Mouse (Mus musculus) ES-E14 (cell line): ENCODE measurements at regions not wholly inside any gene's neighbourhood (a gene's known extent, or its start where the extent isn't known, plus 50 kb on each side); places are given as distances from the start of the nearest gene placed in this dataset.
A peak's percentile ranks its signal among the peaks of the same experiment; 100 is the strongest.

ENCODE experiments used
- DNase-seq: peaks from one replicate; pipeline ENCODE4 v3.0.0-alpha.2; 2013; ENCODE audit warnings: low read depth, low spot score
- H3K27ac ChIP-seq: 2 replicates; pipeline ENCODE4 v1.5.1; 2012; ENCODE audit warnings: low read depth, mild to moderate bottlenecking, low read length, moderate library complexity, mixed read lengths; ENCODE audit not compliant: poor library complexity, insufficient read depth, severe bottlenecking
- H3K36me3 ChIP-seq: 2 replicates; pipeline ENCODE4 v1.6.1; 2012; ENCODE audit warnings: mild to moderate bottlenecking, low read length, moderate library complexity, mixed read lengths; ENCODE audit not compliant: control insufficient read depth, poor library complexity, insufficient read depth, severe bottlenecking
- H3K4me1 ChIP-seq, 2 experiments: fragments of 150-350 bp in 1 of 2; sonication (generic) in 1 of 2; 2 replicates each; pipeline ENCODE4 v1.6.1; 2012; ENCODE audit warnings: low read length in 2 of 2, mild to moderate bottlenecking in 1 of 2, mixed read lengths in 1 of 2; ENCODE audit not compliant: control insufficient read depth in 2 of 2, insufficient read depth in 2 of 2, poor library complexity in 1 of 2
- H3K4me3 ChIP-seq, 2 experiments: fragments of 150-350 bp in 1 of 2; sonication (generic) in 1 of 2; 2 replicates each; pipeline ENCODE4 v1.5.1; 2012; ENCODE audit warnings: low read length in 2 of 2, low read depth in 1 of 2, mild to moderate bottlenecking in 1 of 2, mixed read lengths in 1 of 2; ENCODE audit not compliant: insufficient read depth in 1 of 2, poor library complexity in 1 of 2, severe bottlenecking in 1 of 2
- H3K9ac ChIP-seq: 2 replicates; pipeline ENCODE4 v1.6.1; 2012; ENCODE audit warnings: low read depth, mild to moderate bottlenecking, low read length, mixed read lengths; ENCODE audit not compliant: poor library complexity, insufficient read depth, severe bottlenecking
- H3K9me3 ChIP-seq: fragments of 150-350 bp; sonication (generic); 2 replicates; pipeline ENCODE4 v1.6.1; 2012; ENCODE audit warnings: low read depth, mild to moderate bottlenecking, low read length; ENCODE audit not compliant: control insufficient read depth, insufficient read depth
- CHD2 ChIP-seq: IDR thresholded peaks from 2 replicates; pipeline ENCODE4 v1.6.1; 2014; ENCODE audit warnings: mild to moderate bottlenecking, low read depth, low read length, inconsistent platforms
- HCFC1 ChIP-seq: IDR thresholded peaks from 2 replicates; pipeline ENCODE4 v1.6.1; 2012; ENCODE audit warnings: low read length, inconsistent platforms, borderline replicate concordance; ENCODE audit not compliant: insufficient read depth
- MAFK ChIP-seq: IDR thresholded peaks from 2 replicates; pipeline ENCODE4 v1.6.1; 2014; ENCODE audit warnings: mild to moderate bottlenecking, low read depth, low read length, inconsistent platforms; ENCODE audit not compliant: insufficient read depth
- ZC3H11A ChIP-seq: IDR thresholded peaks from 2 replicates; pipeline ENCODE4 v1.6.1; 2012; ENCODE audit warnings: low read depth, mild to moderate bottlenecking, inconsistent platforms, low read length, borderline replicate concordance
- ZNF384 ChIP-seq: IDR thresholded peaks from 2 replicates; pipeline ENCODE4 v1.6.1; 2012; ENCODE audit warnings: low read depth, low read length, inconsistent platforms
- in situ Hi-C, 2 experiments: fragments of 600-800 bp; cut with MboI; formaldehyde crosslinking; loops; one replicate each; pipeline ENCODE4 v1.15.1; 2025; ENCODE audit warnings: low sequenced_read_pairs in 2 of 2, inconsistent platforms in 1 of 2; ENCODE audit not compliant: unreplicated experiment in 2 of 2

DNA sequence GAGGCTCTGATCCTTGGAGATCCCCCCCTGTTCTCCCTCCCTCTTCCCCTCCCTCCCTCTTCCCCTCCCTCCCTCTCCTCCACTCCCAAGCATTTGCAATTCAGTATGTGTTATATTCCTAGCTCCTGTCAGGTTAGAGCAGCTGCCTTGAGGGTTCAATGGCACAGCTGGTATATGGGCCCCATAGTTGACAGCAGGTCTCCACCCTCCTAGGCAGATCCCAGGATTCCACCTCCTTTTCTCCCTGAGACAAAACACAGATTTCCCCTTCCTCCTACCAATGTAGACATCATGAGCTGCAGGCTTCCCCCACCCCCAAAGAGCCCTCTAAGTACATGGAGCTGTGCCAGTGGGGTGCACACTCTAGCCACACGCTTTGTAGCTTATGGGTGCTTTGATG, 137.8 kb downstream of the Unc5cl start:
- in situ Hi-C loops, result no loop called here
- Histone ChIP-seq H3K27ac (no peak overlapping the region), H3K4me1 (no peaks in the 10 kb centered on the region), H3K36me3 (no peaks in the 10 kb centered on the region), H3K9me3 (no peaks in the 10 kb centered on the region), H3K4me3 (no peak overlapping the region), H3K9ac (no peak overlapping the region)
- no peak for DNase-seq
- TF ChIP-seq ZNF384, result no peak
- TF ChIP-seq HCFC1, result no peak
- TF ChIP-seq MAFK, result no peak
- TF ChIP-seq CHD2, result no peak
- TF ChIP-seq ZC3H11A, result no peak

DNA sequence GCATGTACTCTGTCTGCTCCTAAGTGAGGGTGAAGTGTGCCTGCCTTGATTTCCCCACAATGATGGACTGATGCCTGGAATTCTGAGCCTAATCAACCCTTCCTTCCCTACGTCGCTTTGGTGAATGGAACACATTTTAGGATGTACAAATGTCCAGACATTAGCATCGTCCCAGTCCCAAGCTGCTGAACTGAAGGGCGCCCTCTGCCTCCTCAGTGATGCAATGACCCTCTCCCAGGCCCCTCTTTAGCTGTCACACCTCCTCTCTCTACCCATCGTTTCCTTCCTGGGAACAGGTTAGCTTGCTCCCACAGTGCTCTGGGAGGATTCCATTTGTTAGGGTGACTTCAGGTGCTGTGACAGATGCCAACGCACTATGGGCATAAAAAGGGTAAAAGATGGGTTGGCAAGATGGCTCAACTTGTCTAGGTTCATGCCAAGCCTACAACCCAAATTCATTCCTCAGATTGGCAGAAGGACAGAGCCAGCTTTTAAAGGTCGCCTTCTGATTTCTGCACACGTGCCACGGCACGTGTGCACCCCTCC, 140.8 kb downstream of the Unc5cl start:
- DNase-seq, result no peak
- Histone ChIP-seq H3K36me3 (no peaks in the 10 kb centered on the region), H3K27ac (no peak overlapping the region), H3K9me3 (no peaks in the 10 kb centered on the region), H3K4me1 (no peaks in the 10 kb centered on the region), H3K9ac (no peak overlapping the region), H3K4me3 (no peak overlapping the region)
- TF ChIP-seq ZC3H11A, result no peak
- no peak for TF ChIP-seq HCFC1
- TF ChIP-seq CHD2, result no peak
- TF ChIP-seq ZNF384, result no peak
- TF ChIP-seq MAFK, result no peak
- in situ Hi-C loops, result no loop called here

DNA sequence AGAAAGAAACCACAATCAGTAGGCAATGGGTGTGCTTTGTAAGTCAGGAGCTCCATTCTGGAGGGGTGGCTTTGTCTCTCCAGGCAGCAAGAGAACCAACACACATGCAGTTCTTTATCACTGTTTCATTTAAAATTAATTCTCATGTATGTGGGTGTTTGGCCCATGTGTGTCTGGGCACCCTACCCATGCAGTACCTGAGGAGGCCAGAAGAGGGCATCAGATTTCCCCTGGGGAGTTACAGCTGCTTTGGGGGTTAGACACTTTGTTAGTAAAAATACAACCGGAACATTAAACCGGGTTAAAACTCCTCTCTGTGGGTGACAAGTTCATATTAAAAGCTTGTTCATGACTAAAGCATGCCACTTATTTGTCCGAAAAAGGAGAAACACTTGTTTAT, 141.7 kb downstream of the Unc5cl start:
- no peak for DNase-seq
- in situ Hi-C loops, result no loop called here
- Histone ChIP-seq H3K27ac (no peak overlapping the region), H3K9me3 (no peaks in the 10 kb centered on the region), H3K36me3 (no peaks in the 10 kb centered on the region), H3K4me3 (no peak overlapping the region), H3K9ac (no peak overlapping the region), H3K4me1 (no peaks in the 10 kb centered on the region)
- TF ChIP-seq MAFK (no peak), ZC3H11A (0 out of 2 replicates have a peak, but pooled peaks have one; percentile 26)

- no peaks in the 10 kb centered on the region for H3K4me1 ChIP-seq
- no peak for DNase-seq
- TF ChIP-seq ZNF384, result no peak
- no peak for TF ChIP-seq HCFC1
- no peak for TF ChIP-seq MAFK
- TF ChIP-seq CHD2, result no peak
- TF ChIP-seq ZC3H11A, result no peak
- no peaks in the 10 kb centered on the region for H3K36me3 ChIP-seq
- no peak overlapping the region for H3K27ac ChIP-seq
- no peak overlapping the region for H3K4me3 ChIP-seq
- H3K9ac ChIP-seq, result no peak overlapping the region
- H3K9me3 ChIP-seq, result no peaks in the 10 kb centered on the region
- in situ Hi-C loops, result no loop called here
These were observed 142.6 kb downstream of the Unc5cl start for GRCm38 (mm10) chr17:48597301-48597700.

DNA sequence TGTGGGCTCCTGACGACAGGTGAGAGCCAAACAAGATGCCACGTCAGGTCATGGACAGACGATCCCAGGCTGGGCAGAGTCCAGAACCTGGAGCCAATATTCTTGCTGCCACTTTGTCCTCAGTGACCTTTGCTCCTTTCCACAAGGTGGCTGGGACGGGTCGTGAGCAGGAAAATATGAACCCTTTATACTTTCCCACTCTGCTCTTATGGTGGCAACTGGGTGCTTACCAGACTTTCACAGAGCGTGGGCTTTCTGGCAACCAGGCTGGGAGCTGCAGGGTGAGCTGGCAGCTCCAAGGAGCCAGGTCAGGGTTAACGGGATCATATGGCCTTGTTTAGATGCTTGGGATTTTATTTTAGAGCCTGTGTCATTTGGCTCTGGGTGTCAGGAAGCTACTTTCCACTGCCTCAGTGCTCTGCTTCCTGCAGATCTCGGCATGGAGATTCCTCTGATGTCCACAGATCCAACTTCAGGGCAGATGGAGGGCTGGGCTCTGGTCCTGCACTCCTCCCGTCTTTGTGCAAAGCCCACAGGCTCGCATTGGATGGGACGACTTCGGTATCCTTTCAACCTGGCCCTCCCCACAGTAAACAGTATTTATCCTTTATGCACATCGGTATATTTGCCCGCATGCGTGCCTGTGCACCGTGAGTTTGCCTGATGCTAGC, 143.9 kb downstream of the Unc5cl start:
- Histone ChIP-seq H3K9ac (no peak overlapping the region), H3K4me3 (no peak overlapping the region), H3K27ac (no peak overlapping the region), H3K9me3 (no peaks in the 10 kb centered on the region), H3K4me1 (no peaks in the 10 kb centered on the region), H3K36me3 (no peaks in the 10 kb centered on the region)
- in situ Hi-C loops, result no loop called here
- DNase-seq, result no peak
- TF ChIP-seq ZC3H11A (no peak), MAFK (no peak), HCFC1 (no peak), CHD2 (no peak), ZNF384 (no peak)
